8 mouse cellular contexts compared by ENCODE assay signal in the genomic region with DNA sequence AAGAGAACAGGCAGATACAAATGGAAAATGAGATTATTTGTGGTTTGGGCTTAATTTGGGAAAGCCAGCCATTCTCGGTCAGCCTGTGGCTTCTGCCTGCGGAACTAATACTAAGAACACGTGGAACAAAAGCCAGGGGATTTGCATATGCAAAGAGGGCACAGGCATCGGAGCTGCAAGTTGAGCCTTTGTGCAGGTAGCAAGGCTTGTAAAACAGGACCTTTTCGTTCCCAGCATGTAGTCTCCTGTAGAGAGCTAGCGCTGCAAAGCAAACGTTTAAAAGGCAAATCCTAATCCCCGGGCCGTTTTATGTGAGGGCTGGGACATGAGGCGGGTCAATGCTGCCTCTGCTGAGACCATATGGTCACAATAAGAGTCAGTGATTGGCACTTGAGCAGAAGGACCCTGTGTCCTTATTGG. TPM values are rescaled to one million over a fixed set of nuclear protein-coding genes. Genes with fewer than 3 reads are reported as not detected.
DNase-seq lines count a peak whose midpoint lies in the region; ATAC-seq and TF ChIP-seq lines count a peak whose summit lies in the region.

No protein-coding gene starts in this region.

- intact Hi-C loops in heart, postnatal 25 days (cut with DNase I), result loop anchor here (2.0 to 10.0 kb wide), 2 partner anchors 16 to 268 kb away; a partner anchor contains a TSS

- H3K27ac ChIP-seq in heart, embryonic 10.5 days, result peak overlapping the region; percentile 87
- H3K27ac ChIP-seq in bone marrow, adult 2 months (ENCODE audit: control insufficient read depth, insufficient read depth, low read depth, low read length, poor library complexity), result peak overlapping the region; percentile 78; the same call in 1 of the 2 replicates
- H3K27ac ChIP-seq in limb, embryonic 11.5 days (replicated peaks; ENCODE audit: low read depth, low read length), result peak overlapping the region; percentile 74
- peak overlapping the region; percentile 87 for H3K27ac ChIP-seq in midbrain, postnatal 0 days (ENCODE audit: low read depth, low read length)

- H3K27me3 ChIP-seq in heart, embryonic 10.5 days (ENCODE audit: insufficient read depth, poor library complexity, severe bottlenecking), result no peaks in the 10 kb centered on the region
- H3K27me3 ChIP-seq in limb, embryonic 11.5 days (ENCODE audit: control insufficient read depth, insufficient read depth, low read length), result no peaks in the 10 kb centered on the region
- H3K27me3 ChIP-seq in midbrain, postnatal 0 days (ENCODE audit: insufficient read depth, low read length), result no peaks in the 10 kb centered on the region

- peak overlapping the region; percentile 84 for H3K4me3 ChIP-seq in heart, embryonic 10.5 days
- H3K4me3 ChIP-seq in bone marrow, adult 2 months (replicated peaks; ENCODE audit: control insufficient read depth, low read depth, low read length), result peak overlapping the region; percentile 78
- H3K4me3 ChIP-seq in limb, embryonic 11.5 days (ENCODE audit: low read depth, low read length), result peak overlapping the region; percentile 59
- peak overlapping the region; percentile 79 for H3K4me3 ChIP-seq in midbrain, postnatal 0 days (ENCODE audit: low read depth, low read length)

- TF ChIP-seq CTCF in bone marrow, adult 2 months (IDR thresholded peaks at IDR 0.05; ENCODE audit: control insufficient read depth, insufficient read depth, low read length), result no peak
- TF ChIP-seq CTCF in midbrain, postnatal 0 days (IDR thresholded peaks at IDR 0.05), result no peak

- peak; percentile 28 for ATAC-seq in granulocyte monocyte progenitor cell, adult 5-6 weeks (replicated peaks; ENCODE audit: poor library complexity, severe bottlenecking)
- peak; percentile 45; the same call in 1 of the 2 replicates for ATAC-seq in limb, embryonic 11.5 days (ENCODE audit: insufficient number of reproducible peaks, low FRiP score, low TSS enrichment, low read depth)
- ATAC-seq in midbrain, postnatal 0 days (ENCODE audit: low FRiP score), result peak; percentile 66
- ATAC-seq in inflammation-experienced regulatory T-cells, adult 6 months, result no peak

- WGBS in heart, embryonic 10.5 days, result 0% methylated on average over 10 of the region's 10 CpGs
- WGBS in bone marrow, adult 2 months, result 2% methylated on average over 10 of the region's 10 CpGs
- WGBS in limb, embryonic 11.5 days, result 0% methylated on average over 10 of the region's 10 CpGs
- under 1% methylated on average over 10 of the region's 10 CpGs for WGBS in midbrain, postnatal 0 days

- H3K9ac ChIP-seq in limb, embryonic 11.5 days (ENCODE audit: low read length), result peak overlapping the region; percentile 77
- peak overlapping the region; percentile 86 for H3K9ac ChIP-seq in midbrain, postnatal 0 days (replicated peaks; ENCODE audit: low read length, poor library complexity, severe bottlenecking)

- peak overlapping the region; percentile 55 for H3K4me2 ChIP-seq in limb, embryonic 11.5 days (ENCODE audit: low read depth, severe bottlenecking)
- peak overlapping the region; percentile 82 for H3K4me2 ChIP-seq in midbrain, postnatal 0 days (ENCODE audit: low read depth, low read length, poor library complexity, severe bottlenecking)

- no peaks in the 10 kb centered on the region for H3K9me3 ChIP-seq in heart, embryonic 10.5 days
- H3K9me3 ChIP-seq in limb, embryonic 11.5 days (ENCODE audit: control insufficient read depth, low read length), result no peaks in the 10 kb centered on the region
- no peaks in the 10 kb centered on the region for H3K9me3 ChIP-seq in midbrain, postnatal 0 days (ENCODE audit: low read length)

- DNase-seq in heart, embryonic 10.5 days (ENCODE audit: low spot score), result no peak
- no peak for DNase-seq in heart, postnatal 25 days (ENCODE audit: low spot score)
- peak; percentile 56 for DNase-seq in limb, embryonic 11.5 days (ENCODE audit: low spot score)
- peak; percentile 51 for DNase-seq in midbrain, postnatal 0 days (ENCODE audit: low spot score)
- no peak for DNase-seq in left cerebral cortex, adult 9 months (ENCODE audit: low spot score in 2 of 2)

- no peak for TF ChIP-seq POLR2A in bone marrow, adult 2 months (IDR thresholded peaks at IDR 0.05; ENCODE audit: borderline replicate concordance, control insufficient read depth, low read depth, low read length)

- peaks cover 6% of the 10 kb centered on the region; the same call in 1 of the 2 replicates for H3K4me1 ChIP-seq in heart, embryonic 10.5 days
- peaks cover 5% of the 10 kb centered on the region for H3K4me1 ChIP-seq in bone marrow, adult 2 months (ENCODE audit: control insufficient read depth, insufficient read depth, low read length)
- H3K4me1 ChIP-seq in limb, embryonic 11.5 days (ENCODE audit: control insufficient read depth, insufficient read depth, low read length), result peaks cover 3% of the 10 kb centered on the region; the same call in 1 of the 2 replicates
- peaks cover 12% of the 10 kb centered on the region for H3K4me1 ChIP-seq in midbrain, postnatal 0 days (ENCODE audit: insufficient read depth, low read length)

- H3K36me3 ChIP-seq in heart, embryonic 10.5 days, result peaks cover 17% of the 10 kb centered on the region
- no peaks in the 10 kb centered on the region; the same call in 1 of the 2 replicates for H3K36me3 ChIP-seq in limb, embryonic 11.5 days (ENCODE audit: control insufficient read depth, insufficient read depth, low read length)
- peaks cover 13% of the 10 kb centered on the region for H3K36me3 ChIP-seq in midbrain, postnatal 0 days (ENCODE audit: insufficient read depth, low read length)

RNA-seq across cellular contexts. Expression of a gene that starts 0.6 kb away (rescaled TPM):
- 1.4 and 2.1 TPM in 2 replicates for polyA plus RNA-seq in heart, embryonic 10.5 days (2016; fragmentation: Nextera tagmentation; extraction: Ambion mirVana)
- total RNA-seq in heart, postnatal 25 days (2021), result 1 to 10 TPM in 1 of 2 experiments, under 1 TPM in 1; 0.70 to 1.1 TPM
- polyA plus RNA-seq in bone marrow, adult 2 months (2011; ENCODE audit: insufficient read depth, insufficient read length, low replicate concordance, missing spikeins), result 1.3 and 2.9 TPM in 2 replicates
- total RNA-seq in granulocyte monocyte progenitor cell, adult 5-6 weeks (2014; fragmentation: Nextera tagmentation), result 1.7 and 1.9 TPM in 2 replicates
- 0.98 and 1.5 TPM in 2 replicates for total RNA-seq in granulocyte monocyte progenitor cell, adult 5-6 weeks (2017)
- polyA plus RNA-seq in limb, embryonic 11.5 days (2014; fragmentation: Nextera tagmentation; extraction: Ambion mirVana), result 5.1 and 5.9 TPM in 2 replicates
- total RNA-seq in midbrain, postnatal 0 days (2014; rRNA removed), result 9.4 and 13.0 TPM in 2 replicates
- polyA plus RNA-seq in midbrain, postnatal 0 days (2015; fragmentation: Nextera tagmentation; extraction: Ambion mirVana), result 2.4 and 3.1 TPM in 2 replicates
- polyA plus RNA-seq in inflammation-experienced regulatory T-cells, adult 6 months (2017; shearing (Covaris generic)), result 1 to 10 TPM; 2.8 to 4.3 (median 3.3) TPM

RNA-seq across cellular contexts. Expression of a gene that starts 16.7 kb away (rescaled TPM):
- polyA plus RNA-seq in heart, embryonic 10.5 days (2016; fragmentation: Nextera tagmentation; extraction: Ambion mirVana), result 9.7 and 10.0 TPM in 2 replicates
- total RNA-seq in heart, postnatal 25 days (2021), result 1 to 10 TPM; 7.4 to 7.7 TPM
- 1.7 TPM in 2 replicates for polyA plus RNA-seq in bone marrow, adult 2 months (2011; ENCODE audit: insufficient read depth, insufficient read length, low replicate concordance, missing spikeins)
- 9.9 and 19.2 TPM in 2 replicates for total RNA-seq in granulocyte monocyte progenitor cell, adult 5-6 weeks (2014; fragmentation: Nextera tagmentation)
- 7.8 and 10.8 TPM in 2 replicates for total RNA-seq in granulocyte monocyte progenitor cell, adult 5-6 weeks (2017)
- polyA plus RNA-seq in limb, embryonic 11.5 days (2014; fragmentation: Nextera tagmentation; extraction: Ambion mirVana), result 17.0 and 20.5 TPM in 2 replicates
- 13.9 and 15.5 TPM in 2 replicates for total RNA-seq in midbrain, postnatal 0 days (2014; rRNA removed)
- 4.9 and 5.5 TPM in 2 replicates for polyA plus RNA-seq in midbrain, postnatal 0 days (2015; fragmentation: Nextera tagmentation; extraction: Ambion mirVana)
- 10 to 100 TPM; 10.7 to 11.7 (median 11.7) TPM for polyA plus RNA-seq in inflammation-experienced regulatory T-cells, adult 6 months (2017; shearing (Covaris generic))

RNA-seq across cellular contexts. Expression of a gene that starts 18.4 kb away (rescaled TPM):
- polyA plus RNA-seq in heart, embryonic 10.5 days (2016; fragmentation: Nextera tagmentation; extraction: Ambion mirVana), result 0.34 and 0.37 TPM in 2 replicates
- total RNA-seq in heart, postnatal 25 days (2021), result 1 to 10 TPM; 3.2 to 3.4 TPM
- 14.2 and 48.4 TPM in 2 replicates for polyA plus RNA-seq in bone marrow, adult 2 months (2011; ENCODE audit: insufficient read depth, insufficient read length, low replicate concordance, missing spikeins)
- 4.0 and 5.7 TPM in 2 replicates for total RNA-seq in granulocyte monocyte progenitor cell, adult 5-6 weeks (2014; fragmentation: Nextera tagmentation)
- 2.9 and 4.1 TPM in 2 replicates for total RNA-seq in granulocyte monocyte progenitor cell, adult 5-6 weeks (2017)
- 0.98 and 1.2 TPM in 2 replicates for polyA plus RNA-seq in limb, embryonic 11.5 days (2014; fragmentation: Nextera tagmentation; extraction: Ambion mirVana)
- 1.5 TPM in 2 replicates for total RNA-seq in midbrain, postnatal 0 days (2014; rRNA removed)
- 1.4 and 2.1 TPM in 2 replicates for polyA plus RNA-seq in midbrain, postnatal 0 days (2015; fragmentation: Nextera tagmentation; extraction: Ambion mirVana)
- polyA plus RNA-seq in inflammation-experienced regulatory T-cells, adult 6 months (2017; shearing (Covaris generic)), result under 1 TPM in 1 of 3 experiments, not detected in 2; 0.39 TPM

RNA-seq across cellular contexts. Expression of a gene that starts 44.3 kb away (rescaled TPM):
- polyA plus RNA-seq in heart, embryonic 10.5 days (2016; fragmentation: Nextera tagmentation; extraction: Ambion mirVana), result 0.06 and 0.21 TPM in 2 replicates
- not detected for total RNA-seq in heart, postnatal 25 days (2021)
- 1.6 TPM in 1 of 2 replicates, not detected in the other for polyA plus RNA-seq in bone marrow, adult 2 months (2011; ENCODE audit: insufficient read depth, insufficient read length, low replicate concordance, missing spikeins)
- total RNA-seq in granulocyte monocyte progenitor cell, adult 5-6 weeks (2014; fragmentation: Nextera tagmentation), result 1.4 TPM in 1 of 2 replicates, not detected in the other
- total RNA-seq in granulocyte monocyte progenitor cell, adult 5-6 weeks (2017), result 0.17 and 0.98 TPM in 2 replicates
- 0.79 and 1.1 TPM in 2 replicates for polyA plus RNA-seq in limb, embryonic 11.5 days (2014; fragmentation: Nextera tagmentation; extraction: Ambion mirVana)
- 1.3 and 1.6 TPM in 2 replicates for total RNA-seq in midbrain, postnatal 0 days (2014; rRNA removed)
- 0.23 and 0.49 TPM in 2 replicates for polyA plus RNA-seq in midbrain, postnatal 0 days (2015; fragmentation: Nextera tagmentation; extraction: Ambion mirVana)
- not detected for polyA plus RNA-seq in inflammation-experienced regulatory T-cells, adult 6 months (2017; shearing (Covaris generic))

RNA-seq across cellular contexts. Expression of a gene that starts 56.9 kb away (rescaled TPM):
- polyA plus RNA-seq in heart, embryonic 10.5 days (2016; fragmentation: Nextera tagmentation; extraction: Ambion mirVana), result not detected in 2 replicates
- total RNA-seq in heart, postnatal 25 days (2021), result not detected
- 0.85 TPM in 1 of 2 replicates, not detected in the other for polyA plus RNA-seq in bone marrow, adult 2 months (2011; ENCODE audit: insufficient read depth, insufficient read length, low replicate concordance, missing spikeins)
- total RNA-seq in granulocyte monocyte progenitor cell, adult 5-6 weeks (2014; fragmentation: Nextera tagmentation), result not detected in 2 replicates
- total RNA-seq in granulocyte monocyte progenitor cell, adult 5-6 weeks (2017), result not detected in 2 replicates
- polyA plus RNA-seq in limb, embryonic 11.5 days (2014; fragmentation: Nextera tagmentation; extraction: Ambion mirVana), result not detected in 2 replicates
- total RNA-seq in midbrain, postnatal 0 days (2014; rRNA removed), result not detected in 2 replicates
- polyA plus RNA-seq in midbrain, postnatal 0 days (2015; fragmentation: Nextera tagmentation; extraction: Ambion mirVana), result not detected in 2 replicates
- not detected for polyA plus RNA-seq in inflammation-experienced regulatory T-cells, adult 6 months (2017; shearing (Covaris generic))

Comparison
In these comparisons a context has a peak if more than half of its experiments do, and no peak if none do; other contexts are left out.
1. DNase-seq: peak in limb, embryonic 11.5 days (single experiment) and midbrain, postnatal 0 days (single experiment); none in heart, embryonic 10.5 days (single experiment), heart, postnatal 25 days (single experiment) and left cerebral cortex, adult 9 months (0 of 2).
2. Peak in every context shown above with its lines, with median percentiles within 50 percentile points of each other: H3K27ac ChIP-seq and H3K4me3 ChIP-seq.